ENCODE assay signal across 26 mouse cellular contexts in the genomic region with DNA sequence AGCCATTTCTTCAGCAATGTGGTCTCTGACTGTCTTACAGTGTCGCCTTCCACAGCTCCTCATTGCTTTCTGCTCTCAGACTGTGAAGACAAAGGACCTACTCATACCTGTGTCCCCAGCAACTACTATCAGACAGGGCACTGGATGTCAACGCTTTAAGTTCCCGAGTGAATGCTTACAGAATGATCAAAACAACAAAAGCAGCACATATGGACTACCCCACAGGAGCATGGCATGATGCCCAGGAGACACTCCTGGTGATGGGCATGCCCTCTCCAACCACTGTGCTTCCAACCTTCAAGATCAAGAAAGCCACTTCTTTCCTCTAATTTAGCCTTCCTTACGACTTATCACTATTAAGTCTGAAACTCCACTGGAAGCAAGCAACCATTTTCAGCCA. TPM values are rescaled to one million over a fixed set of nuclear protein-coding genes. Genes with fewer than 3 reads are reported as not detected.
DNase-seq lines count a peak whose midpoint lies in the region; ATAC-seq and TF ChIP-seq lines count a peak whose summit lies in the region.
"Had no signal": no experiment of that assay in that cellular context is flagged by ENCODE, and none has a peak within 500 bp of the region (broad histone marks: within the 10 kb centered on the region; RNA-seq: fewer than 3 reads in every experiment).

No protein-coding gene starts in this region.

- H3K36me3 ChIP-seq in hindbrain, embryonic 13.5 days = peaks cover 93% of the 10 kb centered on the region

- 33% methylated on average over 4 of the region's 4 CpGs for WGBS in cerebellum, adult 2 months
- WGBS in hindbrain, embryonic 13.5 days = 91% methylated on average over 4 of the region's 4 CpGs

- H3K4me1 ChIP-seq in cerebellum, adult 2 months (ENCODE audit: control insufficient read depth, insufficient read depth, low read length) = peaks cover 8% of the 10 kb centered on the region
- H3K4me1 ChIP-seq in hindbrain, embryonic 13.5 days (replicated peaks) = no peaks in the 10 kb centered on the region
- H3K4me1 ChIP-seq: embryonic facial prominence, embryonic 10.5 days; forebrain, embryonic 13.5 days; heart, embryonic 10.5 days; hindbrain, embryonic 12.5 days had no signal

- no peak overlapping the region for H3K27ac ChIP-seq in cerebellum, adult 2 months (ENCODE audit: insufficient read depth, low read length)
- no peak overlapping the region for H3K27ac ChIP-seq in hindbrain, embryonic 13.5 days
- H3K27ac ChIP-seq: embryonic facial prominence, embryonic 10.5 days; forebrain, embryonic 13.5 days; gastrocnemius, adult 2 months; heart, embryonic 10.5 days; hindbrain, embryonic 12.5 days; hindbrain, postnatal 0 days had no signal

- peak; percentile 83 for ATAC-seq in cerebellum, adult (ENCODE audit: insufficient number of reproducible peaks, low FRiP score, low TSS enrichment)
- ATAC-seq in hindbrain, embryonic 13.5 days (ENCODE audit: low FRiP score) = no peak
- ATAC-seq: CD4-positive, CD25-positive, alpha-beta regulatory T cell, adult 4 months; forebrain, embryonic 13.5 days; forebrain, postnatal 0 days; hindbrain, postnatal 0 days had no signal

- H3K9ac ChIP-seq in hindbrain, embryonic 13.5 days = no peak overlapping the region
- H3K9ac ChIP-seq: forebrain, embryonic 13.5 days; forebrain, postnatal 0 days; hindbrain, embryonic 12.5 days had no signal

- no peak overlapping the region for H3K4me3 ChIP-seq in cerebellum, adult 2 months (replicated peaks; ENCODE audit: insufficient read depth, low read depth, low read length)
- no peak overlapping the region for H3K4me3 ChIP-seq in hindbrain, embryonic 13.5 days
- H3K4me3 ChIP-seq: embryonic facial prominence, embryonic 10.5 days; forebrain, embryonic 13.5 days; gastrocnemius, adult 2 months; heart, embryonic 10.5 days; hindbrain, embryonic 12.5 days had no signal

- H3K9me3 ChIP-seq in hindbrain, embryonic 13.5 days = no peaks in the 10 kb centered on the region
- H3K9me3 ChIP-seq: embryonic facial prominence, embryonic 10.5 days; forebrain, embryonic 13.5 days; G1E; heart, embryonic 10.5 days; hindbrain, embryonic 12.5 days had no signal

- TF ChIP-seq CTCF in cerebellum, adult 2 months (IDR thresholded peaks at IDR 0.05; ENCODE audit: borderline replicate concordance, insufficient read depth, low read depth, low read length) = no peak

- no peaks in the 10 kb centered on the region for H3K27me3 ChIP-seq in cerebellum, adult 2 months (ENCODE audit: control insufficient read depth, insufficient read depth, low read length)
- H3K27me3 ChIP-seq in hindbrain, embryonic 13.5 days = no peaks in the 10 kb centered on the region
- H3K27me3 ChIP-seq: forebrain, embryonic 13.5 days; hindbrain, embryonic 12.5 days had no signal

- H3K4me2 ChIP-seq in hindbrain, embryonic 13.5 days = no peak overlapping the region
- H3K4me2 ChIP-seq: forebrain, embryonic 13.5 days; hindbrain, embryonic 12.5 days had no signal

- no peak for DNase-seq in cerebellum, postnatal 4 days (ENCODE audit: low spot score in 2 of 2)
- peak; percentile 74 for DNase-seq in brain, adult 2 months (ENCODE audit: low read depth, low spot score)
- DNase-seq in cerebellum, adult 2 months = peak; percentile 72 to 78
- peak; percentile 40 to 60 for DNase-seq in cerebellum, postnatal 10 days
- no peak for DNase-seq in gastrocnemius, adult 18-20 months (ENCODE audit: low spot score)
- DNase-seq in adipocyte (ENCODE audit: low spot score) = no peak
- DNase-seq: adrenal gland, postnatal 14 days; B cell, adult 2 months; forebrain, postnatal 0 days; gastrocnemius, adult 2 months; gastrocnemius, postnatal 25 days; heart, postnatal 10 days; heart, postnatal 4 days; kidney, adult 11 months had no signal

- no peak for TF ChIP-seq POLR2A in cerebellum, adult 2 months (IDR thresholded peaks at IDR 0.05; ENCODE audit: borderline replicate concordance, insufficient read depth, low read length)

RNA-seq across cellular contexts. Expression of gene Morn2, which starts 22.9 kb away (rescaled TPM):
- 30.1 and 34.1 TPM in 2 replicates for polyA plus RNA-seq in cerebellum, adult 2 months (2012; rRNA removed)
- total RNA-seq in gastrocnemius, adult 18-20 months (2021) = 1 to 10 TPM; 6.9 to 7.4 TPM
- 53.2 and 55.3 TPM in 2 replicates for polyA plus RNA-seq in hindbrain, embryonic 13.5 days (2015; fragmentation: Nextera tagmentation; extraction: Ambion mirVana)

RNA-seq across cellular contexts. Expression of gene Dhx57, which starts 23.2 kb away (rescaled TPM):
- 24.4 and 26.0 TPM in 2 replicates for polyA plus RNA-seq in cerebellum, adult 2 months (2012; rRNA removed)
- total RNA-seq in gastrocnemius, adult 18-20 months (2021) = 1 to 10 TPM; 6.4 to 7.7 TPM
- 44.4 and 45.3 TPM in 2 replicates for polyA plus RNA-seq in hindbrain, embryonic 13.5 days (2015; fragmentation: Nextera tagmentation; extraction: Ambion mirVana)

RNA-seq across cellular contexts. Expression of gene Arhgef33, which starts 40.1 kb away (rescaled TPM):
- polyA plus RNA-seq in cerebellum, adult 2 months (2012; rRNA removed) = 173 and 194 TPM in 2 replicates
- total RNA-seq in gastrocnemius, adult 18-20 months (2021) = not detected
- polyA plus RNA-seq in hindbrain, embryonic 13.5 days (2015; fragmentation: Nextera tagmentation; extraction: Ambion mirVana) = 1.2 and 1.5 TPM in 2 replicates
- total RNA-seq: gastrocnemius, adult 2 months; gastrocnemius, postnatal 25 days had no signal
- polyA plus RNA-seq: CD4-positive, CD25-positive, alpha-beta regulatory T cell, adult 4 months; G1E had no signal

RNA-seq across cellular contexts. Expression of gene Gemin6, which starts 42.8 kb away (rescaled TPM):
- 6.0 and 6.1 TPM in 2 replicates for polyA plus RNA-seq in cerebellum, adult 2 months (2012; rRNA removed)
- 1 to 10 TPM; 7.1 to 7.8 TPM for total RNA-seq in gastrocnemius, adult 18-20 months (2021)
- 21.0 and 22.9 TPM in 2 replicates for polyA plus RNA-seq in hindbrain, embryonic 13.5 days (2015; fragmentation: Nextera tagmentation; extraction: Ambion mirVana)

RNA-seq across cellular contexts. Expression of gene Ttc39d, which starts 59.8 kb away (rescaled TPM):
- polyA plus RNA-seq in cerebellum, adult 2 months (2012; rRNA removed) = 0.05 and 0.13 TPM in 2 replicates
- total RNA-seq in gastrocnemius, adult 18-20 months (2021) = not detected
- 0.17 and 0.18 TPM in 2 replicates for polyA plus RNA-seq in hindbrain, embryonic 13.5 days (2015; fragmentation: Nextera tagmentation; extraction: Ambion mirVana)
- total RNA-seq: adrenal gland, adult 18-20 months; adrenal gland, postnatal 14 days; gastrocnemius, adult 2 months; gastrocnemius, postnatal 25 days; granulocyte monocyte progenitor cell, adult 5-6 weeks; heart, postnatal 10 days; heart, postnatal 4 days; hindbrain, postnatal 0 days had no signal
- polyA plus RNA-seq: CD4-positive, CD25-positive, alpha-beta regulatory T cell, adult 4 months; G1E; heart, embryonic 10.5 days; intestine, embryonic 14.5 days had no signal

Comparison
In these comparisons a context has a peak if more than half of its experiments do, and no peak if none do; other contexts are left out.
1. DNase-seq: peak in brain, adult 2 months (single experiment), cerebellum, adult 2 months (2 of 2) and cerebellum, postnatal 10 days (2 of 2); none in cerebellum, postnatal 4 days (0 of 2), gastrocnemius, adult 18-20 months (single experiment) and adipocyte (single experiment).
2. RNA of gene Arhgef33, which starts 40.1 kb away (polyA plus RNA-seq): 173 to 194 TPM in cerebellum, adult 2 months; 1.2 to 1.5 TPM in hindbrain, embryonic 13.5 days; every median in the first group is over 10 times any median in the second.